Mouse (Mus musculus) E14TG2a.4 (cell line): Measurements from ENCODE around the gene Mfsd2a.

Experiments used
- H3K27me3 ChIP-seq: 2 replicates; pipeline ENCODE4 v1.6.1; 2014; ENCODE audit warnings: low read length, control low read depth; ENCODE audit not compliant: insufficient read depth
- H3K36me3 ChIP-seq: 2 replicates; pipeline ENCODE4 v1.6.1; 2014; ENCODE audit warnings: low read length, control low read depth; ENCODE audit not compliant: insufficient read depth
- H3K4me1 ChIP-seq: replicated peaks from 2 replicates; pipeline ENCODE4 v1.6.1; 2014; ENCODE audit warnings: low read depth, low read length, control low read depth
- H3K4me3 ChIP-seq: replicated peaks from 2 replicates; pipeline ENCODE4 v1.5.1; 2014; ENCODE audit warnings: mild to moderate bottlenecking, low read length
- H3K9me3 ChIP-seq: 2 replicates; pipeline ENCODE4 v1.6.1; 2014; ENCODE audit warnings: low read length, control low read depth
- CTCF ChIP-seq: conservative IDR thresholded peaks from 2 replicates; pipeline ENCODE4 v1.5.1; 2014; ENCODE audit warnings: low read length
- NANOG ChIP-seq: IDR thresholded peaks from 2 replicates; pipeline ENCODE4 v1.6.1; 2014; ENCODE audit warnings: borderline replicate concordance, low read length, mixed read lengths
- POU5F1 ChIP-seq: IDR thresholded peaks from 2 replicates; pipeline ENCODE4 v1.6.1; 2014; ENCODE audit warnings: low read length, borderline replicate concordance

The Mfsd2a gene

DNA sequence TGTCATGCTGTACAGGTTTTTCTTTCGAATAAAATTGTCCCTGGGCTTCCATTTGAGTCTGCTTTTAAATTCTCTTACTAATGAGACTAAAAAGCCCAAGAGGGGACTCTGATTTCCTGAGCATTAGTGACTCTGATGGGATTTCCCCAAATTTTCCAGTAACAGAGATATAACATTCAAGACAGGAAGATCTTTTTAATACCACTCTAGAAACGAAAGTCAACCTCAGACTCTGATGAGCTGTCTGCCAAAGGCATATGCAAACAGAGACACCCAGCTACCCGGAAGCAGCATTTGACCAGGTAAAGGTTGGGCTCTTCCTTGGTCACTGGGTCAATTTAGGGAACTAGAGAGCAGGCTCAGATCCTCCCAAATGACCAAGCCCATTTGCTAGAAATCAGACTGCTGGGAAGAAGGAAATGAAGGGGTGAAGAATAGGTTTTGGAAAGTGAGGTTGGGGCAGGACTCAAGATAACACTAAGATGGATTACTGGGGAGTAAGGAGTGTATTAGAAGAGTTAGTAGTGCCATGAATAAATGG, 27.9 kb downstream of the Mfsd2a start:
- Histone ChIP-seq H3K4me3 (no peak overlapping the region), H3K4me1 (no peaks in the 10 kb centered on the region), H3K27me3 (peaks cover 3% of the 10 kb centered on the region; the same call in 1 of the 2 replicates), H3K36me3 (no peaks in the 10 kb centered on the region), H3K9me3 (no peaks in the 10 kb centered on the region)
- no peak for TF ChIP-seq POU5F1
- TF ChIP-seq CTCF: no peak
- no peak for TF ChIP-seq NANOG

DNA sequence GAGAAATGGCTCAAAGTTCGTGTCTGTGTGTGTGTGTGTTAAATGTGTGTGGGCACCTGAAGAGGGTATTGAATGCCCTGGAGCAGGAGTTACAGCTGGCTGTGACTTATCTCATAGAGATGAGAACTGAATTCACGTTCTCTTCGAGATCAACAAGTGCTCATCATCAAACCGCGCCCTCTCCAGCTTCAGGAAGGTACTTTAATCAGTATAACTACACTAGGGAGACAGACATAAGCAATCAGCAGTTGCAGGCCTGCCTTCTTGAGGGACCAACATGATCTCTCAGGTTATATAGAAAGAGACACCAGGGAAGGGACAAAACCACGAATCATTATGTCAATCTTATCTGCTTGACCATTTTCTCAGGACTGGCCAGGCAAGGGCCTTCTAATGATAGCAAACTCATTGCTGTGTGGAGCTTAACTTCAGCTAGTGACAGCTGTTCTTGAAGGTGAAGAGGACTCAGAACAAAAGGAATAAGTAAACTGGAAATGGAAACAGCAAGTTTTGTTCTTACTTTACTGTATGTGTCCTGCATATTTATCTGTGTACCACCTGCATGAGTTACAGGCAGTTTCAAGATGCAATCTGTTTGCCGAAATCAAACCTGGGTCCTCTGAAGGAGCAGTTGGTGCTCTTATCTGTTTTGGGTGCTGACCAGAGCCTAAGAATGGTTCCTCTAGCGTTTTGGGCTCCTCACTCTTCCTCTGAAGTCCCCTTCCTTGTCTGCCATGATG, 28.6 kb downstream of the Mfsd2a start:
- Histone ChIP-seq H3K36me3 (no peaks in the 10 kb centered on the region), H3K9me3 (no peaks in the 10 kb centered on the region), H3K27me3 (peaks cover 3% of the 10 kb centered on the region; the same call in 1 of the 2 replicates), H3K4me1 (no peaks in the 10 kb centered on the region), H3K4me3 (no peak overlapping the region)
- no peak for TF ChIP-seq NANOG
- no peak for TF ChIP-seq CTCF
- TF ChIP-seq POU5F1: no peak

DNA sequence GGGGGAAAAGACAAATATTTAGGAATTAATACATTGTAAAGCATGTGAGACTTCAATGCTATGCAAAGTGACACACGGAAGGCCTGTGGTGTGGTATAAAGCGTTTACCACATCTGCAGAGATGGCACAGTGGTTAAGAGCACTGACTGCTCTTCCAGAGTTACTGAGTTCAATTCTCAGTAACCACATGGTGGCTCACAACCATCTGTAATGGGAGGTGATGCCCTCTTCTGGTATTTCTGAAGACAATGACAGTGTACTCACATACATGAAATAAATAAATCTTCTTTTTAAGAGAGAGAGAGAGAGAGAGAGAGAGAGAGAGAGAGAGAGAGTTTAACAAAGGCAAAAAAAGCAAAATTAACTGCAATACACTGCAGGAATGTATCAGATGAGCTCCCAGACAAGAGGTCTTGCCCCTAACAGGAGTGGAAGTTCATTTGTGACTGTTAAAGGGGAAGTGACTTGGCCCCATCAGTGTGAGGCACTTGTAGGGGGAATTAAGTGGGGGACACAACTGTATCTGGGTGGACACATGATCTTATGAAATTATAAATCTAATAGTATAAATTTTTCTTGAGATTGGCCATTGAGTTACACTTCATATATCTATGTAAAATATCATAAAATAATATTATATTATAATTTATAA, 29.9 kb downstream of the Mfsd2a start:
- H3K36me3 ChIP-seq: no peaks in the 10 kb centered on the region
- TF ChIP-seq POU5F1 (no peak), NANOG (no peak), CTCF (no peak)
- H3K9me3 ChIP-seq: no peaks in the 10 kb centered on the region
- peaks cover 3% of the 10 kb centered on the region; the same call in 1 of the 2 replicates for H3K27me3 ChIP-seq
- no peaks in the 10 kb centered on the region for H3K4me1 ChIP-seq
- no peak overlapping the region for H3K4me3 ChIP-seq

DNA sequence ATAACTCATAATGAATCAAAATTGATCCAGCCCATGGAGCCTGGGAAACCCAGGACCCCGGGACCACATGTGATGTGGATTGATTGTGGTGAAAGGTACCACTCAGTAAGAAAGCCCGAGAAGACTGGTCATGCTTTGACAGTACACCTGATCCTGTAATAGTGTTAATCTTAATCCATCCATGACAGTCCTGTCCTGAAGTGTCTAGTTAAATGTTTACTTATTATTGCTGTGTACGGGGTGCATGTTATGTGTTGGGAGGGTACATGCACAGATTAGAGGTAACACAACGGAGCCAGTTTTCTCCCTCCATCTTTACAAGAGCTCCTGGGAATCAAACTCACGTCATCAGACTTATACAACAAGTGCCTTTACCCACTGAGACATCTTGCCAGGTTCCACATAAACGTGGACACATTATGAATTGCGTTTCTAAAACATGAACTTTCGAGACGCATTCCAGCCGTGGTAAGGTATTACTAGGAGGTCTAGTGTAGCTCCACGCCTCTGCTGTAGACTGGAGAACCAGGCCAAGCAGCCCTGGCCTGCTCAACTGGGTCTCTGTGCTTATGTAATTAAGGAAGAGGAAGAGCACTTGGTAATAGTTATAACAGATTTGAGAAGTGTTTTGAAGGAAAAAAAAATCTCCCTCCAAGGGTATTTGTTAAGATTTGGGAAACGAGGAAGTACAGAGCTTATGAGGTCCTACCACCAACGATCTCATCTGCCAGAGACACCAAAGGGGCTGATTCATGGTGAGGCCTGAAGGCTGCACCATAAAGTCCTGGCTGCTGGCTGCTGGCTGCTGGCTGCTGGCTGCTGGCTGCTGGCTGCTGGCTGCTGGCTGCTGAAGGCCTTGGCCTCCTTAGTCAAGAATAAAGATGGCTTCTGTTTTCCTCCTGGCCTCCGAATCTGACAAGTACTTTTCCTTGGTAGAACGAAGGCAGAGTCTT, 37.3 kb downstream of the Mfsd2a start:
- TF ChIP-seq CTCF (no peak), NANOG (no peak), POU5F1 (no peak)
- no peaks in the 10 kb centered on the region for H3K4me1 ChIP-seq
- H3K9me3 ChIP-seq: no peaks in the 10 kb centered on the region

DNA sequence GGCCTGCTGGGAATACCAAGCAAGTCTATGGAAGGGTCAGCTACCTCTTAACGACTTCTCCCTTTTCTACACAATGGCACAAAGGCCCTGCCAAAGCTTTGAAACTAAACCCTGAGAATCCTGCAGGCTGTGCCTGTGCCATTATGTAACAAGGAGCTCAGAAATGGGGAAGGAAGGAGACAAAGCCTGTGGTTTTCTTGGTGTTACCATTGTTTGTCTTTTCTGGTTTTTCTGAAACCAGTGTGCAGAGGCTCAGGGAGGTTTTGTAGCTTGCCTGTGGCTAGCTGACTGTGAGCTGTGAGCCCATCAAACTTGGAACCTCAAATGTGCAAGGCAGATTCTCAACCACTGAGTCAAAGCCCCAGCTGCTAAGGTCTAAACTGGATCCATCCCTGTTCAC, 38.1 kb downstream of the Mfsd2a start:
- Histone ChIP-seq H3K4me3 (no peak overlapping the region), H3K4me1 (no peaks in the 10 kb centered on the region), H3K36me3 (no peaks in the 10 kb centered on the region), H3K9me3 (no peaks in the 10 kb centered on the region), H3K27me3 (peaks cover 3% of the 10 kb centered on the region; the same call in 1 of the 2 replicates)
- TF ChIP-seq CTCF (no peak), NANOG (no peak), POU5F1 (no peak)

More for the DNA sequence above, 37.3 kb downstream of the Mfsd2a start:
- Histone ChIP-seq H3K4me3 (no peak overlapping the region), H3K36me3 (no peaks in the 10 kb centered on the region), H3K27me3 (peaks cover 6% of the 10 kb centered on the region)

DNA sequence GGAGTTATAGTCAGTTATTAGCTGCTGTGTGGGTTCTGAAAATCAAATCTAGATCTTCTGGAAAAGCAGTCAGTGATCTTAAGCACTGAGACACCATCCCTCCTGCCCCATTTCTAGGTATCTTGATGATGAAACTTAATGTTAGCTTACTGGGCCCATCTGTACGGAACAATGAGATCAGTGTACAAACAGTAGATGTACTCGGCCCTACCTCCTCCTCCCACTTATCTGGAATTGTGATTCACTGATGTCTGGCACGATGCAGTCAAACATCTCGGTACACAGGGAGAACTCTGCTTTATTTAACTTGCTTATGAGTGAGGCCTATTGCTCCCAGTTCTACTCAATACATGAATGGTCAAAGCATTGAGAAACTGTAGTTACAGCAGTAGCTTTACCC, 45.0 kb downstream of the Mfsd2a start:
- Histone ChIP-seq H3K9me3 (peaks cover 5% of the 10 kb centered on the region; the same call in 1 of the 2 replicates), H3K4me3 (no peak overlapping the region), H3K27me3 (peaks cover 3% of the 10 kb centered on the region; the same call in 1 of the 2 replicates), H3K36me3 (no peaks in the 10 kb centered on the region), H3K4me1 (no peaks in the 10 kb centered on the region)
- TF ChIP-seq NANOG (no peak), CTCF (no peak), POU5F1 (no peak)

DNA sequence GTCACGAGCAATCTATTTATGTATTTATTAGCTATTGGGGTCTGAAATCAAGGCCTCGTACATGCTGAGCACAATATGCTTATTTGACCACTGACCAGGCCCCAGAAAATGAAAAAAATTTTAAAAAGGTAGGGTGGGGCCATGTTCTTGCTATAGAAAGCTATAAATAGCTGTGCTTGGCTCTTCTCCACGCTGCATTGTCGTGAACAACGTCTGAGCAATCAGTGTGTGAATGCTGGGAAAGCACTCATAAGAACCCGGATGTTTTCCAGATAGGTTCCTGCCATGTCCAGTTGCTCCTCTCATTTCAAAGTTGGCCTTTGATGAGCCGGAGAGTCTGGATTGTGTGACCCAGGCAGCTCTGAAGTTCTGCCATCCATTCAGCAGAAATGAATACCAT, 46.8 kb downstream of the Mfsd2a start:
- Histone ChIP-seq H3K4me3 (no peak overlapping the region), H3K9me3 (peaks cover 5% of the 10 kb centered on the region; the same call in 1 of the 2 replicates), H3K36me3 (no peaks in the 10 kb centered on the region), H3K4me1 (peaks cover 2% of the 10 kb centered on the region; the same call in 1 of the 2 replicates), H3K27me3 (peaks cover 2% of the 10 kb centered on the region; the same call in 1 of the 2 replicates)
- TF ChIP-seq POU5F1: no peak
